18 mouse cellular contexts compared by ENCODE assay signal in genomic region chr7:99891471-99891870, GRCm38 (mm10). TPM values are rescaled to one million over a fixed set of nuclear protein-coding genes. Genes with fewer than 3 reads are reported as not detected.
DNase-seq lines count a peak whose midpoint lies in the region; ATAC-seq and TF ChIP-seq lines count a peak whose summit lies in the region.
"Had no signal": no experiment of that assay in that cellular context is flagged by ENCODE, and none has a peak within 500 bp of the region (broad histone marks: within the 10 kb centered on the region; RNA-seq: fewer than 3 reads in every experiment).

No protein-coding gene starts in this region.

- H3K9ac ChIP-seq in lung, embryonic 16.5 days (ENCODE audit: low read length), result no peak overlapping the region
- H3K9ac ChIP-seq: midbrain, embryonic 15.5 days; neural tube, embryonic 13.5 days had no signal

- no peaks in the 10 kb centered on the region for H3K9me3 ChIP-seq in lung, embryonic 16.5 days (ENCODE audit: control insufficient read depth, low read length)
- H3K9me3 ChIP-seq: midbrain, embryonic 15.5 days; neural tube, embryonic 13.5 days had no signal

- H3K4me3 ChIP-seq in gastrocnemius, adult 2 months, result no peak overlapping the region
- no peak overlapping the region for H3K4me3 ChIP-seq in lung, embryonic 16.5 days (ENCODE audit: low read length)
- H3K4me3 ChIP-seq: midbrain, embryonic 15.5 days; neural tube, embryonic 13.5 days had no signal

- 47% methylated on average over 3 of the region's 3 CpGs for WGBS in lung, embryonic 16.5 days

- peak; percentile 25 for TF ChIP-seq CTCF in gastrocnemius, adult 2 months (IDR thresholded peaks at IDR 0.05)

- H3K27me3 ChIP-seq in lung, embryonic 16.5 days (ENCODE audit: control insufficient read depth, insufficient read depth, low read depth, low read length), result no peaks in the 10 kb centered on the region
- H3K27me3 ChIP-seq: midbrain, embryonic 15.5 days; neural tube, embryonic 13.5 days had no signal

- no peaks in the 10 kb centered on the region for H3K36me3 ChIP-seq in lung, embryonic 16.5 days (ENCODE audit: control insufficient read depth, insufficient read depth, low read length)
- H3K36me3 ChIP-seq: midbrain, embryonic 15.5 days; neural tube, embryonic 13.5 days had no signal

- ATAC-seq in lung, embryonic 16.5 days (ENCODE audit: low read depth), result peak; percentile 41; the same call in 1 of the 2 replicates
- ATAC-seq: forebrain, embryonic 16.5 days; hindbrain, embryonic 16.5 days; midbrain, embryonic 15.5 days had no signal

- intact Hi-C loops in gastrocnemius, adult 2 months (cut with DNase I), result no loop called here

- no peak for DNase-seq in gastrocnemius, adult 2 months
- DNase-seq in gastrocnemius, postnatal 10 days, result no peak
- no peak for DNase-seq in lung, postnatal 10 days
- peak; percentile 52 for DNase-seq in MN1 (ENCODE audit: low spot score)
- DNase-seq in naive thymus-derived CD4-positive, alpha-beta T cell, adult 2 months (ENCODE audit: low read depth), result peak; percentile 43
- no peak for DNase-seq in spleen, postnatal 10 days (ENCODE audit: low spot score in 2 of 2)
- no peak for DNase-seq in cerebellum, postnatal 25 days
- DNase-seq: cerebellum, adult 11 months; gastrocnemius, postnatal 25 days; heart, postnatal 10 days; liver; lung, postnatal 36 days; spleen, adult 18-20 months had no signal

- no peaks in the 10 kb centered on the region; the same call in 1 of the 2 replicates for H3K4me1 ChIP-seq in lung, embryonic 16.5 days (replicated peaks; ENCODE audit: control insufficient read depth, insufficient read depth, low read length)

- no peak overlapping the region for H3K27ac ChIP-seq in gastrocnemius, adult 2 months
- H3K27ac ChIP-seq in lung, embryonic 16.5 days (ENCODE audit: low read length), result no peak overlapping the region; the same call in 1 of the 2 replicates
- H3K27ac ChIP-seq: midbrain, embryonic 15.5 days; neural tube, embryonic 13.5 days had no signal

- no peak overlapping the region for H3K4me2 ChIP-seq in lung, embryonic 16.5 days (ENCODE audit: low read depth, low read length)
- H3K4me2 ChIP-seq: midbrain, embryonic 15.5 days; neural tube, embryonic 13.5 days had no signal

RNA-seq across cellular contexts. Expression of gene Spcs2, which starts 28.2 kb away (rescaled TPM):
- total RNA-seq in gastrocnemius, adult 2 months (2021), result 10 to 100 TPM; 76.7 to 79.4 TPM
- 10 to 100 TPM; 55.7 to 62.1 TPM for total RNA-seq in gastrocnemius, postnatal 10 days (2021)
- 397 and 399 TPM in 2 replicates for polyA plus RNA-seq in lung, embryonic 16.5 days (2015; fragmentation: Nextera tagmentation; extraction: Ambion mirVana)

RNA-seq across cellular contexts. Expression of gene Xrra1, which starts 32.6 kb away (rescaled TPM):
- total RNA-seq in gastrocnemius, adult 2 months (2021), result under 1 TPM; 0.11 to 0.59 TPM
- 1 to 10 TPM; 1.3 TPM for total RNA-seq in gastrocnemius, postnatal 10 days (2021)
- polyA plus RNA-seq in lung, embryonic 16.5 days (2015; fragmentation: Nextera tagmentation; extraction: Ambion mirVana), result 0.28 and 0.54 TPM in 2 replicates

Comparison
In these comparisons a context has a peak if more than half of its experiments do, and no peak if none do; other contexts are left out.
1. DNase-seq: peak in MN1 (single experiment) and naive thymus-derived CD4-positive, alpha-beta T cell, adult 2 months (single experiment); none in gastrocnemius, adult 2 months (single experiment), gastrocnemius, postnatal 10 days (single experiment), lung, postnatal 10 days (single experiment), spleen, postnatal 10 days (0 of 2) and cerebellum, postnatal 25 days (0 of 2).